Mouse (Mus musculus) limb, embryonic 12.5 days (tissue): ENCODE data around the gene Arhgap42. TPM values are rescaled to one million over a fixed set of nuclear protein-coding genes. Genes with fewer than 3 reads are reported as not detected.

Experiments used
- ATAC-seq: fragments of 200-750 bp; cut with Nextera tagmentation; 2 replicates; pipeline ENCODE4 v1.8.0; 2017; ENCODE audit warnings: low read depth, moderate TSS enrichment; ENCODE audit not compliant: insufficient number of reproducible peaks, insufficient read depth, low FRiP score, low TSS enrichment
- H3K27ac ChIP-seq: fragments of 300-500 bp; sonication (generic); 2 replicates; pipeline ENCODE4 v1.5.1; 2016; ENCODE audit warnings: mild to moderate bottlenecking, moderate library complexity
- H3K27me3 ChIP-seq: fragments of 300-500 bp; sonication (generic); 2 replicates; pipeline ENCODE4 v1.6.1; 2016; ENCODE audit warnings: mild to moderate bottlenecking, moderate library complexity
- H3K36me3 ChIP-seq: fragments of 300-500 bp; sonication (generic); 2 replicates; pipeline ENCODE4 v1.6.1; 2016; ENCODE audit warnings: mild to moderate bottlenecking, moderate library complexity
- H3K4me1 ChIP-seq: fragments of 300-500 bp; sonication (generic); replicated peaks from 2 replicates; pipeline ENCODE4 v1.6.1; 2016
- H3K4me2 ChIP-seq: fragments of 300-500 bp; sonication (generic); 2 replicates; pipeline ENCODE4 v1.6.1; 2016; ENCODE audit warnings: mild to moderate bottlenecking, moderate library complexity
- H3K4me3 ChIP-seq: fragments of 300-500 bp; sonication (generic); replicated peaks from 2 replicates; pipeline ENCODE4 v1.5.1; 2016; ENCODE audit warnings: mild to moderate bottlenecking
- H3K9ac ChIP-seq: fragments of 300-500 bp; sonication (generic); replicated peaks from 2 replicates; pipeline ENCODE4 v1.6.1; 2016; ENCODE audit warnings: mild to moderate bottlenecking, moderate library complexity
- H3K9me3 ChIP-seq: fragments of 300-500 bp; sonication (generic); 2 replicates; pipeline ENCODE4 v1.6.1; 2016; ENCODE audit warnings: mild to moderate bottlenecking, moderate library complexity
- WGBS: fragments of 180-500 bp; shearing (Covaris S2); methylation state at CpG from one replicate; pipeline ENCODE4 v1.1.7; 2016; 5-methylcytosine and 5-hydroxymethylcytosine counted together
- polyA plus RNA-seq: library from polyadenylated mRNA; unstranded; fragments of >200 nt; fragmentation: Nextera tagmentation; extraction: Ambion mirVana; gene quantifications from 2 replicates; pipeline ENCODE4 v1.2.1, GENCODE M21; 2016

The Arhgap42 gene
- polyA plus RNA-seq, result 51.9 and 56.8 TPM in 2 replicates

- Histone ChIP-seq H3K4me1 (peaks cover 18% of the 10 kb centered on the region), H3K36me3 (no peaks in the 10 kb centered on the region), H3K27me3 (no peaks in the 10 kb centered on the region), H3K4me2 (peak within 1 kb of the TSS; percentile 57), H3K4me3 (peak within 1 kb of the TSS; percentile 81), H3K9me3 (no peaks in the 10 kb centered on the region), H3K27ac (peak within 1 kb of the TSS; percentile 96), H3K9ac (peak within 1 kb of the TSS; percentile 98)
- WGBS, result under 1% methylated on average over 76 of the region's 78 CpGs
- peak; percentile 85 for ATAC-seq
Observed at GRCm38 (mm10) chr9:9238438-9239391, at the start of gene Arhgap42. Gene Arhgap42 (minus strand): TSS chr9:9239101.

- ATAC-seq, result no peak
- 88% methylated on average over 2 of the region's 2 CpGs for WGBS
- no peak overlapping the region for H3K27ac ChIP-seq
- no peak overlapping the region for H3K9ac ChIP-seq
- H3K4me2 ChIP-seq, result no peak overlapping the region
- no peaks in the 10 kb centered on the region for H3K27me3 ChIP-seq
- H3K9me3 ChIP-seq, result no peaks in the 10 kb centered on the region
- no peak overlapping the region for H3K4me3 ChIP-seq
- H3K4me1 ChIP-seq, result 0 out of 2 replicates have a peak, but pooled peaks cover 4% of the 10 kb centered on the region
- no peaks in the 10 kb centered on the region for H3K36me3 ChIP-seq
Observed at GRCm38 (mm10) chr9:9288140-9288539, 49.2 kb upstream of the Arhgap42 start.

- Histone ChIP-seq H3K27me3 (no peaks in the 10 kb centered on the region), H3K4me2 (no peak overlapping the region), H3K4me3 (no peak overlapping the region), H3K36me3 (no peaks in the 10 kb centered on the region), H3K27ac (no peak overlapping the region), H3K9ac (no peak overlapping the region), H3K4me1 (no peaks in the 10 kb centered on the region), H3K9me3 (no peaks in the 10 kb centered on the region)
- WGBS, result 9% methylated on average over 2 of the region's 2 CpGs
- ATAC-seq, result no peak
Observed at GRCm38 (mm10) chr9:9269305-9269704, 30.4 kb upstream of the Arhgap42 start.

- H3K4me3 ChIP-seq, result no peak overlapping the region
- no peaks in the 10 kb centered on the region for H3K4me1 ChIP-seq
- 77% methylated on average over 6 of the region's 6 CpGs for WGBS
- no peaks in the 10 kb centered on the region for H3K27me3 ChIP-seq
- H3K4me2 ChIP-seq, result no peak overlapping the region
- no peaks in the 10 kb centered on the region for H3K36me3 ChIP-seq
- no peak overlapping the region for H3K9ac ChIP-seq
- no peak overlapping the region for H3K27ac ChIP-seq
- H3K9me3 ChIP-seq, result no peaks in the 10 kb centered on the region
- no peak for ATAC-seq
Observed at GRCm38 (mm10) chr9:9267606-9268601, 29.0 kb upstream of the Arhgap42 start.

- H3K9me3 ChIP-seq, result no peaks in the 10 kb centered on the region
- 57% methylated on average over 1 of the region's 1 CpGs for WGBS
- no peak overlapping the region for H3K4me3 ChIP-seq
- no peak overlapping the region for H3K27ac ChIP-seq
- no peak overlapping the region for H3K9ac ChIP-seq
- no peaks in the 10 kb centered on the region for H3K36me3 ChIP-seq
- no peak for ATAC-seq
- H3K4me1 ChIP-seq, result no peaks in the 10 kb centered on the region
- no peak overlapping the region for H3K4me2 ChIP-seq
- no peaks in the 10 kb centered on the region for H3K27me3 ChIP-seq
Observed at GRCm38 (mm10) chr9:9263543-9263942, 24.6 kb upstream of the Arhgap42 start.

GRCm38 (mm10) chr9:9262479-9262878, 23.6 kb upstream of the Arhgap42 start:
- no peak overlapping the region for H3K27ac ChIP-seq
- H3K9me3 ChIP-seq, result no peaks in the 10 kb centered on the region
- H3K4me2 ChIP-seq, result no peak overlapping the region
- ATAC-seq, result no peak
- no peaks in the 10 kb centered on the region for H3K4me1 ChIP-seq
- no peaks in the 10 kb centered on the region for H3K36me3 ChIP-seq
- no peaks in the 10 kb centered on the region for H3K27me3 ChIP-seq
- no peak overlapping the region for H3K4me3 ChIP-seq
- H3K9ac ChIP-seq, result no peak overlapping the region
- 80% methylated on average over 2 of the region's 2 CpGs for WGBS

GRCm38 (mm10) chr9:9254764-9255163, 15.9 kb upstream of the Arhgap42 start:
- no peak overlapping the region for H3K4me3 ChIP-seq
- H3K4me2 ChIP-seq, result no peak overlapping the region
- no peaks in the 10 kb centered on the region for H3K27me3 ChIP-seq
- no peak overlapping the region for H3K27ac ChIP-seq
- no peaks in the 10 kb centered on the region for H3K9me3 ChIP-seq
- H3K4me1 ChIP-seq, result no peaks in the 10 kb centered on the region
- no peaks in the 10 kb centered on the region for H3K36me3 ChIP-seq
- ATAC-seq, result no peak
- 54% methylated on average over 1 of the region's 1 CpGs for WGBS
- no peak overlapping the region for H3K9ac ChIP-seq

- Histone ChIP-seq H3K4me2 (no peak overlapping the region), H3K4me1 (no peaks in the 10 kb centered on the region), H3K27ac (no peak overlapping the region), H3K9me3 (no peaks in the 10 kb centered on the region), H3K36me3 (no peaks in the 10 kb centered on the region), H3K4me3 (no peak overlapping the region), H3K27me3 (no peaks in the 10 kb centered on the region), H3K9ac (no peak overlapping the region)
- no peak for ATAC-seq
- 45% methylated on average over 2 of the region's 2 CpGs for WGBS
Observed at GRCm38 (mm10) chr9:9248529-9248928, 9.6 kb upstream of the Arhgap42 start.

- no peak overlapping the region for H3K4me3 ChIP-seq
- no peaks in the 10 kb centered on the region for H3K36me3 ChIP-seq
- H3K27me3 ChIP-seq, result no peaks in the 10 kb centered on the region
- no peak overlapping the region for H3K27ac ChIP-seq
- no peak overlapping the region for H3K4me2 ChIP-seq
- no peak overlapping the region for H3K9ac ChIP-seq
- H3K4me1 ChIP-seq, result no peaks in the 10 kb centered on the region
- no peak for ATAC-seq
- no peaks in the 10 kb centered on the region for H3K9me3 ChIP-seq
Observed at GRCm38 (mm10) chr9:9245994-9246393, 7.1 kb upstream of the Arhgap42 start.

- H3K4me3 ChIP-seq, result no peak overlapping the region
- H3K4me2 ChIP-seq, result no peak overlapping the region
- H3K9ac ChIP-seq, result no peak overlapping the region
- H3K9me3 ChIP-seq, result no peaks in the 10 kb centered on the region
- no peaks in the 10 kb centered on the region for H3K36me3 ChIP-seq
- no peaks in the 10 kb centered on the region for H3K27me3 ChIP-seq
- no peak for ATAC-seq
- WGBS, result 69% methylated on average over 4 of the region's 4 CpGs
- H3K27ac ChIP-seq, result no peak overlapping the region
- H3K4me1 ChIP-seq, result no peaks in the 10 kb centered on the region
Observed at GRCm38 (mm10) chr9:9243834-9244233, 4.9 kb upstream of the Arhgap42 start.

- Histone ChIP-seq H3K4me1 (peaks cover 12% of the 10 kb centered on the region), H3K36me3 (no peaks in the 10 kb centered on the region), H3K27me3 (no peaks in the 10 kb centered on the region), H3K9ac (no peak overlapping the region), H3K9me3 (no peaks in the 10 kb centered on the region), H3K4me3 (no peak overlapping the region), H3K4me2 (no peak overlapping the region), H3K27ac (no peak overlapping the region)
- WGBS, result 85% methylated on average over 7 of the region's 7 CpGs
- no peak for ATAC-seq
Observed at GRCm38 (mm10) chr9:9241202-9241795, 2.4 kb upstream of the Arhgap42 start.
